Mouse (Mus musculus): ENCODE data around the gene Meiob.

DNA sequence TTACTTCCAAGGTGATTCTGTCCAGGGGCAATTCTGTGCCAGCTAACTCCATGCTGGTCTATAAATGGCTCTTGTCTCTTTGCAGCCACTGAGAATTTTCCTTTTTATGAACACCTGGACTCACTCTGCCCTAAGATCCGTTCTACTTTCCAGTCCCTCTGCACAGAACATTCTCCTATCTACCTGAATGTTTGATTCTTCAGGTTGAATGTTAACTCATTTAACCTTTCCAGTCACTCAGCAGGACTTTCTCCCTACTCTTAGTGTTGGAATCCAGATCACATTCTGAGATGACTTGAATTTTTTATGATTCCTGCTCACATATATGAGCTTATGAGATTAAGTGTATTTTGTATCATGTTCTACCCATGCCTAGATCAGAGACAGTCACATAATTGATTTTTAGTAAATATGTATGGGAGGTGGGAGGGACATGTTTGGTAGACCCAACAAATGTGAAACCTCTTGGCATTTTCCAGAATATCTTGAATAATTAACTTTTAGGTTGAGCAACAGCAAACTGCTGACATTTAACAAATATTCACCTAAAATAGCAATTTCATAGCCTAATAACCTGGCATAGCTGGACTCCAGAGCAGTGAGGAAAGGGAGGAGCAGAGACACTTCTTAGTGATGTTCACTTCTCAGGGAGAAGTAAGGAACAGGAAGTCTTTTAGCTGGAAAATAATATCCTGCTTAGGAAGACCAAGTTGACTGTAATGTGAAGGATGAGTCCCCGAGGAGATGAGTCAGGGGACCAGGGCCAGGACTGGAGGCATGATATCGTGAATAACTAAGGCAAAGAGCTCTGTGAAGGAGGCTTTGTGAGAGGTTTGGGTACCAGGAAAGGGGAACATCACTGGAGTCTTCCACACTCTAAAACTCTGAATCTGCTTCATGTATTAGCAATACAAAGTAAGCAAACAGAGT is 17.5 kb downstream of the Meiob start:
- TF ChIP-seq CTCF (IDR thresholded peaks at IDR 0.05; ENCODE audit: control insufficient read depth, insufficient read depth, insufficient replicate concordance, low read depth, low read length) (no peak), POLR2A (IDR thresholded peaks at IDR 0.05; ENCODE audit: control insufficient read depth, low read depth, low read length) (no peak)
